Mouse (Mus musculus) R1 (cell line): ENCODE measurements at regions not wholly inside any gene's neighbourhood (a gene's known extent, or its start where the extent isn't known, plus 50 kb on each side); places are given as distances from the start of the nearest gene placed in this dataset.

Source experiments
- DNase-seq: peaks from one replicate; pipeline ENCODE4 v3.0.0-alpha.2; 2018; ENCODE audit warnings: low read depth, low spot score

- DNase-seq, result no peak
These were observed 477.4 kb upstream of the Diaph2 start for GRCm38 (mm10) chrX:129272135-129272534.

GRCm38 (mm10) chrX:129303987-129304386 lies 445.6 kb upstream of the Diaph2 start:
- peak; percentile 69 for DNase-seq

GRCm38 (mm10) chrX:129309380-129309779 lies 440.2 kb upstream of the Diaph2 start:
- DNase-seq, result no peak

GRCm38 (mm10) chrX:129329441-129329840 lies 420.1 kb upstream of the Diaph2 start:
- DNase-seq, result no peak

- DNase-seq, result peak; percentile 83
These were observed 416.7 kb upstream of the Diaph2 start for GRCm38 (mm10) chrX:129332810-129333209.
